Mouse (Mus musculus) megakaryocyte, embryonic 14.5 days (primary cell): ENCODE data around the gene Rragd.

ENCODE experiments used
- FLI1 ChIP-seq: IDR thresholded peaks from 2 replicates; pipeline ENCODE4 v1.6.1; 2012; ENCODE audit warnings: low read length, inconsistent platforms, mixed read lengths
- GATA1 ChIP-seq: IDR thresholded peaks from 3 replicates; pipeline ENCODE4 v1.6.1; 2012; ENCODE audit warnings: mixed read lengths, low read length, inconsistent platforms, borderline replicate concordance

- TF ChIP-seq GATA1 (no peak), FLI1 (no peak)
Measured at GRCm38 (mm10) chr4:32948696-32949095, 34.1 kb upstream of the Rragd start.
